Mouse (Mus musculus) embryonic fibroblast, embryonic 13.5 days (primary cell): ENCODE results near the gene Ano6.

ENCODE experiments used
- CTCF ChIP-seq: IDR thresholded peaks from 2 replicates; pipeline ENCODE4 v1.5.1; 2011; ENCODE audit warnings: mild to moderate bottlenecking, control low read depth, low read length, moderate library complexity, borderline replicate concordance; ENCODE audit not compliant: insufficient read depth
- POLR2A ChIP-seq: IDR thresholded peaks from 2 replicates; pipeline ENCODE4 v1.6.1; 2011; ENCODE audit warnings: low read depth, mild to moderate bottlenecking, control low read depth, low read length, moderate library complexity

- TF ChIP-seq CTCF, result no peak
- no peak for TF ChIP-seq POLR2A
Measured at GRCm38 (mm10) chr15:95969596-95969995, 179.0 kb downstream of the Ano6 start.
